ENCODE assay signal across 8 mouse cellular contexts in the genomic region with DNA sequence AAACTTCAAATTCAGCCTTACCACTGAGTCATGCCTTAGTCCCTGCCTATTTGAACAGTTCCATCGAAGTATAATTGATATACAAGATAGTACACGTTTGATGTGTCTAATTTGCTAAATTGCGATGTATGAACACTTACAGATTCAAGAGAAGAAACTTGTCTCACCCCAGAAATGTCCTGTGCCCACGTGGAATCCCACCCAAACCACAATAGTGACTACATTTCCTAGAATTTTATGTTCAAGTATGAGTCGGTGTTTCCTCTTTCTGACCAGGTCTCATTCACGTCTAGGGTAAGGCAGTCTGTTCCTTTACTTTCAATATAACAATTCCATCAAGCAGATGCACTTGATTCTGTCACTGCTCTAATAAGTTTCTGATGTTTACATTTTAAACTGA. TPM values are rescaled to one million over a fixed set of nuclear protein-coding genes. Genes with fewer than 3 reads are reported as not detected.
DNase-seq lines count a peak whose midpoint lies in the region; ATAC-seq and TF ChIP-seq lines count a peak whose summit lies in the region.

No protein-coding gene starts in this region.

- no peaks in the 10 kb centered on the region for H3K27me3 ChIP-seq in heart, adult 2 months (ENCODE audit: control insufficient read depth, insufficient read depth, low read length)
- H3K27me3 ChIP-seq in G1E (ENCODE audit: insufficient read depth, low read length) = no peaks in the 10 kb centered on the region
- no peaks in the 10 kb centered on the region for H3K27me3 ChIP-seq in forebrain, postnatal 0 days (ENCODE audit: insufficient read depth, low read length)
- H3K27me3 ChIP-seq in liver, embryonic 15.5 days = no peaks in the 10 kb centered on the region

- no peak for TF ChIP-seq EP300 in heart, adult 2 months (IDR thresholded peaks at IDR 0.05; ENCODE audit: insufficient read depth, low read depth, low read length)

- H3K4me3 ChIP-seq in heart, adult 2 months = peak overlapping the region; percentile 99
- peak overlapping the region; percentile 10; the same call in 1 of the 2 replicates for H3K4me3 ChIP-seq in G1E (ENCODE audit: low read depth, low read length)
- H3K4me3 ChIP-seq in forebrain, postnatal 0 days (ENCODE audit: low read depth, low read length) = peak overlapping the region; percentile 80
- H3K4me3 ChIP-seq in liver, embryonic 15.5 days (replicated peaks) = peak overlapping the region; percentile 93

- peaks cover 11% of the 10 kb centered on the region for H3K4me1 ChIP-seq in heart, adult 2 months (ENCODE audit: control insufficient read depth, insufficient read depth, low read length)
- peaks cover 72% of the 10 kb centered on the region for H3K4me1 ChIP-seq in G1E (ENCODE audit: insufficient read depth, low read depth, low read length)
- H3K4me1 ChIP-seq in forebrain, postnatal 0 days (ENCODE audit: insufficient read depth) = peaks cover 18% of the 10 kb centered on the region
- peaks cover 80% of the 10 kb centered on the region for H3K4me1 ChIP-seq in liver, embryonic 15.5 days (replicated peaks)

- no peak for ATAC-seq in G1E (ENCODE audit: extremely low read depth, insufficient number of reproducible peaks, low FRiP score, poor library complexity, severe bottlenecking)
- ATAC-seq in forebrain, postnatal 0 days = no peak
- ATAC-seq in liver, embryonic 15.5 days (ENCODE audit: insufficient read depth) = no peak

- peaks cover 14% of the 10 kb centered on the region; the same call in 1 of the 2 replicates for H3K36me3 ChIP-seq in heart, adult 2 months (ENCODE audit: control insufficient read depth, insufficient read depth, low read length)
- H3K36me3 ChIP-seq in G1E (replicated peaks) = peaks cover 52% of the 10 kb centered on the region
- peaks cover 12% of the 10 kb centered on the region for H3K36me3 ChIP-seq in forebrain, postnatal 0 days (ENCODE audit: insufficient read depth)
- H3K36me3 ChIP-seq in liver, embryonic 15.5 days (replicated peaks) = peaks cover 46% of the 10 kb centered on the region

- intact Hi-C loops in heart, adult 2 months (cut with DNase I) = no loop called here
- intact Hi-C loops in heart, postnatal 14 days (cut with DNase I) = loop anchor here (5.0 kb wide), 1 partner anchor 42 kb away; no protein-coding TSS in a partner anchor

- TF ChIP-seq CTCF in heart, adult 2 months (IDR thresholded peaks at IDR 0.05) = no peak
- TF ChIP-seq CTCF in G1E (IDR thresholded peaks at IDR 0.05; ENCODE audit: low read depth, low read length) = no peak
- no peak for TF ChIP-seq CTCF in forebrain, postnatal 0 days (IDR thresholded peaks at IDR 0.05; ENCODE audit: low read depth)

- no peaks in the 10 kb centered on the region for H3K9me3 ChIP-seq in G1E (replicated peaks)
- no peaks in the 10 kb centered on the region for H3K9me3 ChIP-seq in forebrain, postnatal 0 days (ENCODE audit: low read length)
- H3K9me3 ChIP-seq in liver, embryonic 15.5 days (replicated peaks) = no peaks in the 10 kb centered on the region

- peak overlapping the region; percentile 90 for H3K27ac ChIP-seq in heart, adult 2 months
- no peak overlapping the region for H3K27ac ChIP-seq in forebrain, postnatal 0 days (ENCODE audit: low read depth, low read length)
- peak overlapping the region; percentile 93 for H3K27ac ChIP-seq in liver, embryonic 15.5 days (replicated peaks)

- H3K79me2 ChIP-seq in heart, adult 2 months (replicated peaks; ENCODE audit: control insufficient read depth, insufficient read depth, low read length) = peaks cover 4% of the 10 kb centered on the region

- H3K9ac ChIP-seq in heart, adult 2 months (ENCODE audit: low read depth, low read length) = no peak overlapping the region
- peak overlapping the region; percentile 72; the same call in 1 of the 2 replicates for H3K9ac ChIP-seq in forebrain, postnatal 0 days
- peak overlapping the region; percentile 93 for H3K9ac ChIP-seq in liver, embryonic 15.5 days

- no peak for DNase-seq in heart, adult 2 months
- no peak for DNase-seq in heart, postnatal 14 days
- peak; percentile 31 for DNase-seq in G1E (ENCODE audit: low spot score)
- DNase-seq in forebrain, postnatal 0 days = no peak
- no peak for DNase-seq in urinary bladder, postnatal 36 days (ENCODE audit: low spot score in 2 of 2)
- no peak for DNase-seq in thymus, postnatal 14 days
- no peak for DNase-seq in cerebellum, adult 11-12 months

- TF ChIP-seq POLR2A in heart, adult 2 months (IDR thresholded peaks at IDR 0.05; ENCODE audit: insufficient read depth, low read depth, low read length) = no peak

- 35% methylated on average over 6 of the region's 6 CpGs for WGBS in heart, adult 2 months
- 56% methylated on average over 6 of the region's 6 CpGs for WGBS in forebrain, postnatal 0 days
- WGBS in liver, embryonic 15.5 days (ENCODE audit: insufficient replicate concordance) = 13% methylated on average over 6 of the region's 6 CpGs

- peak overlapping the region; percentile 63 for H3K4me2 ChIP-seq in forebrain, postnatal 0 days (ENCODE audit: low read depth)
- H3K4me2 ChIP-seq in liver, embryonic 15.5 days = peak overlapping the region; percentile 94

RNA-seq across cellular contexts. Expression of gene Usp39, which starts 0.6 kb away (rescaled TPM):
- total RNA-seq in heart, adult 2 months (2021) = 10 to 100 TPM; 14.9 to 17.7 TPM
- 11.4 and 19.0 TPM in 2 replicates for polyA plus RNA-seq in heart, adult 2 months (2012; rRNA removed)
- 10 to 100 TPM; 16.6 to 19.7 TPM for total RNA-seq in heart, postnatal 14 days (2021)
- total RNA-seq in G1E (2014; fragmentation: Nextera tagmentation) = 99.6 and 100 TPM in 2 replicates
- total RNA-seq in G1E (2017) = 116 and 119 TPM in 2 replicates
- polyA plus RNA-seq in G1E (2012) = 26.3 and 29.7 TPM in 2 replicates
- 52.6 and 52.7 TPM in 2 replicates for total RNA-seq in forebrain, postnatal 0 days (2014; rRNA removed)
- polyA plus RNA-seq in forebrain, postnatal 0 days (2015; fragmentation: Nextera tagmentation; extraction: Ambion mirVana) = 39.0 and 42.8 TPM in 2 replicates
- polyA plus RNA-seq in liver, embryonic 15.5 days (2015; fragmentation: Nextera tagmentation; extraction: Ambion mirVana) = 37.3 and 38.7 TPM in 2 replicates

RNA-seq across cellular contexts. Expression of gene 0610030E20Rik, which starts 1.5 kb away (rescaled TPM):
- 1 to 10 TPM; 8.2 to 9.1 TPM for total RNA-seq in heart, adult 2 months (2021)
- 8.7 and 13.6 TPM in 2 replicates for polyA plus RNA-seq in heart, adult 2 months (2012; rRNA removed)
- 10 to 100 TPM; 13.1 to 14.4 TPM for total RNA-seq in heart, postnatal 14 days (2021)
- total RNA-seq in G1E (2014; fragmentation: Nextera tagmentation) (71.0 and 74.9 TPM in 2 replicates), G1E (2017) (26.4 and 29.7 TPM in 2 replicates)
- 33.9 and 34.7 TPM in 2 replicates for polyA plus RNA-seq in G1E (2012)
- 6.5 and 10.9 TPM in 2 replicates for total RNA-seq in forebrain, postnatal 0 days (2014; rRNA removed)
- 9.7 and 15.4 TPM in 2 replicates for polyA plus RNA-seq in forebrain, postnatal 0 days (2015; fragmentation: Nextera tagmentation; extraction: Ambion mirVana)
- 11.6 and 14.5 TPM in 2 replicates for polyA plus RNA-seq in liver, embryonic 15.5 days (2015; fragmentation: Nextera tagmentation; extraction: Ambion mirVana)

RNA-seq across cellular contexts. Expression of gene Tmem150a, which starts 9.6 kb away (rescaled TPM):
- 10 to 100 TPM; 22.7 to 22.8 TPM for total RNA-seq in heart, adult 2 months (2021)
- 79.2 and 86.9 TPM in 2 replicates for polyA plus RNA-seq in heart, adult 2 months (2012; rRNA removed)
- 10 to 100 TPM; 14.7 to 17.6 TPM for total RNA-seq in heart, postnatal 14 days (2021)
- total RNA-seq in G1E (2014; fragmentation: Nextera tagmentation) (5.5 and 6.0 TPM in 2 replicates), G1E (2017) (0.55 and 1.2 TPM in 2 replicates)
- 5.1 and 5.6 TPM in 2 replicates for polyA plus RNA-seq in G1E (2012)
- 22.9 and 24.3 TPM in 2 replicates for total RNA-seq in forebrain, postnatal 0 days (2014; rRNA removed)
- polyA plus RNA-seq in forebrain, postnatal 0 days (2015; fragmentation: Nextera tagmentation; extraction: Ambion mirVana) = 17.2 and 17.5 TPM in 2 replicates
- 52.0 and 62.6 TPM in 2 replicates for polyA plus RNA-seq in liver, embryonic 15.5 days (2015; fragmentation: Nextera tagmentation; extraction: Ambion mirVana)

RNA-seq across cellular contexts. Expression of gene Rnf181, which starts 21.1 kb away (rescaled TPM):
- total RNA-seq in heart, adult 2 months (2021) = 10 to 100 TPM; 36.0 to 40.7 TPM
- polyA plus RNA-seq in heart, adult 2 months (2012; rRNA removed) = 44.0 and 56.6 TPM in 2 replicates
- 10 to 100 TPM; 45.5 to 46.5 TPM for total RNA-seq in heart, postnatal 14 days (2021)
- 238 and 244 TPM in 2 replicates for total RNA-seq in G1E (2014; fragmentation: Nextera tagmentation)
- total RNA-seq in G1E (2017) = 153 and 179 TPM in 2 replicates
- polyA plus RNA-seq in G1E (2012) = 120 and 165 TPM in 2 replicates
- 66.9 and 76.3 TPM in 2 replicates for total RNA-seq in forebrain, postnatal 0 days (2014; rRNA removed)
- 117 and 124 TPM in 2 replicates for polyA plus RNA-seq in forebrain, postnatal 0 days (2015; fragmentation: Nextera tagmentation; extraction: Ambion mirVana)
- polyA plus RNA-seq in liver, embryonic 15.5 days (2015; fragmentation: Nextera tagmentation; extraction: Ambion mirVana) = 82.5 and 88.5 TPM in 2 replicates

RNA-seq across cellular contexts. Expression of gene Vamp5, which starts 34.6 kb away (rescaled TPM):
- total RNA-seq in heart, adult 2 months (2021) = 10 to 100 TPM; 49.3 to 58.3 TPM
- 99.6 and 116 TPM in 2 replicates for polyA plus RNA-seq in heart, adult 2 months (2012; rRNA removed)
- total RNA-seq in heart, postnatal 14 days (2021) = 10 to 100 TPM; 48.8 to 54.0 TPM
- total RNA-seq in G1E (2014; fragmentation: Nextera tagmentation) (187 and 244 TPM in 2 replicates), G1E (2017) (163 and 182 TPM in 2 replicates)
- polyA plus RNA-seq in G1E (2012) = 133 and 183 TPM in 2 replicates
- 12.7 and 17.1 TPM in 2 replicates for total RNA-seq in forebrain, postnatal 0 days (2014; rRNA removed)
- polyA plus RNA-seq in forebrain, postnatal 0 days (2015; fragmentation: Nextera tagmentation; extraction: Ambion mirVana) = 11.6 and 13.1 TPM in 2 replicates
- polyA plus RNA-seq in liver, embryonic 15.5 days (2015; fragmentation: Nextera tagmentation; extraction: Ambion mirVana) = 66.2 and 67.1 TPM in 2 replicates

Comparison
In these comparisons a context has a peak if more than half of its experiments do, and no peak if none do; other contexts are left out.
1. H3K4me3 ChIP-seq: peak in every context shown above with its lines; median percentile 99 in heart, adult 2 months; 93 in liver, embryonic 15.5 days; 80 in forebrain, postnatal 0 days; 10 in G1E.